Mouse (Mus musculus) 3T3-L1 (cell line): Measurements from ENCODE around the gene Osbp.
A peak's percentile ranks its signal among the peaks of the same experiment; 100 is the strongest.

Experiments
- DNase-seq: peaks from one replicate; pipeline ENCODE4 v3.0.0-alpha.2; 2015; ENCODE audit warnings: low read depth, low spot score

Osbp gene

DNA sequence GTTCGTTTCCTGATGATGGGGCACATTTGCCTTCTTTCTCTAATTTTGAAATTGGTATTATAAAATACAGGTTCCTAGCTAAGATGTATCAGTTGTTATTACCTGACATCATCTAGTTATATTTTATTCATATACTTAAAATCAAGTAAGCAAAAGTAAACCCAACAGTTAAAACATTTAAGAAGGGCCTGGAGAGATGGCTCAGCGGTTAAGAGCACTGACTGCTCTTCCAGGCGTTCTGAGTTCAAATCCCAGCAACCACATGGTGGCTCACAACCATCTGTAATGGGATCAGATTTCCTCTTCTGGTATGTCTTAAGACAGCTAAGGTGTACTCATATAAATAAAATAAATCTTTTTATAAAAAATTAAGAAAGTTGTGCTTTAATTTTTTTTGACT lies 22.1 kb downstream of the Osbp start:
- DNase-seq, result no peak

- no peak for DNase-seq
These were observed 23.6 kb downstream of the Osbp start for GRCm38 (mm10) chr19:11989334-11989733.

- no peak for DNase-seq
These were observed 26.3 kb downstream of the Osbp start for GRCm38 (mm10) chr19:11992034-11992433.

DNA sequence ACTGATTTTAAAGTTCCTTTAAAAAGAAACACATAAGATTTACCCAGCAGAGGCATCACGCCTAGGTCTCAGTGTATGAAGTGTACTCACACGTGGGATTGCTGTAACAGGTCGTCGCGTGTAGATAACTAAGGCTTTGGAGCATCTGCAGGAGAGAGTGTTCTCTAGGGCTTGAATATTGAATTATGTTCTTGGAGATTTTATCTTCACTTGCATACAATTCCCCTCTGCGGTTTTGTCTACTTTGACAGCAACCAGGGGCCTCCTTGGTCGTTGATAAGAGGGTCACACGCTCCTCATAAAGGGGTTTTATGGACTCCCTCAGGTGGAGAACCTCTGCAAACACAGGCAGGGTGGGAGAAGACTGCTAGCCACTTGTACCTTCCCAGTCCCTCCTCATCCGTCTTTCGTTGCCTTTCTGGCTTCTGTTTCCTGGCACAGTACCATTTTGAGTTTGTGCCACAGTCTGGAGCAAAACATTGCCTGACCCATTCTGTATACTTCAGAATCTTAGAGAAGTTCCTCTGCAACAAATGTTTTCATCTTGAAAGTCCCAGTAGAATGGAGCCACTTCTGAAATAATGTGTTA lies 26.8 kb downstream of the Osbp start:
- no peak for DNase-seq

- peak; percentile 15 for DNase-seq
These were observed 29.1 kb downstream of the Osbp start for GRCm38 (mm10) chr19:11994703-11995431.

DNA sequence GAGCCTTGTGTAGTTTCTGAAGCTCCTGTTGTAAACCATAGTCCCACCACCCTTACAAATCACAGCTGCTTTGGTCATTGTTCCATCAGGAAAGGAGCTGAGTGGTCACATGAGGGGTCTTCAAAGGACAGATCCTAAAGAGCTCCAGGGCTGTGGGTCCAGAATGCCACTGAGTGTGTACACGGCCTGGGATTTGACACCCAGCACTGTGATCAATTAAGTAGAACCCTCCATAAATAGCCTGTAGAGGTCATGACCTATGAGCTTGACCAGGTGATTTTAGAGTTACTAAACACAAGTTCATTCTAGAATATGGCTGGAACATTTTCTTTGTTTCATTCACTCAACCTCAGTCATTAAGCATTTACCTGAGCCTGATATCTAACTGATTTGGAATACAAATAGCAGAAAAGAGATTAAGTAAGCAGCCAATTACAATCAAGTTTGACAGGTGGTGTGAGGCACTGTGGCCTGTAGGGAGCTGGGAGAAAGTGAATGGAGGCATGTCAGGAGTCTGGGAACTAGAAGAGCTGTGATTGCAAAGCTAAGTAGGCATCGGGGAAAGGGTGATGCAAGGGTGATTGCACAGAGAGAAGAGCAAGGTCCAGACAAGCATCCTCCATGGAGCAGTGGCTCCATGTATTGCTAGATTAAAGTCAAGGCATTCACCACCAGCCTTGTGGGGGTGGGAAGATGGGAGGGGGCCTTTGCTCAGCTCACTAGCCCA lies 30.1 kb downstream of the Osbp start:
- DNase-seq, result no peak

DNA sequence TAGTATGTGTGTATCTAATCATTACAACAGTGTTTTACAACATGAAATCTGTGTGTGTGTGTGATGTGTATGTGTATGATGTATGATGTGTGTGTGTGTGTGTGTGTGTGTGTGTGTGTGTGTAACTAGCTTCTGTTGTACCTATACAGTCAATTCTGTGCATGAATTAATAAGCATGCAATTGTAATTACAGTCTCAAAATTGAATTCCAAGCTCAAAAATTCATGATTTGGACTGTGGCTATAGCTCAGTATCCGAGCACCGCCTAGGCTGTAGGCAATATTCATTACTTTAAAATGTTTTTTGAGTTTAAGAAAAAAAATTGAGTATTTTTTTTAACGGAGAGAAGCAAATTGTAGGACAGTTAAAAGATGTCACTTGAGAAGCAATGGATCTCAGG lies 35.9 kb downstream of the Osbp start:
- DNase-seq, result no peak

DNA sequence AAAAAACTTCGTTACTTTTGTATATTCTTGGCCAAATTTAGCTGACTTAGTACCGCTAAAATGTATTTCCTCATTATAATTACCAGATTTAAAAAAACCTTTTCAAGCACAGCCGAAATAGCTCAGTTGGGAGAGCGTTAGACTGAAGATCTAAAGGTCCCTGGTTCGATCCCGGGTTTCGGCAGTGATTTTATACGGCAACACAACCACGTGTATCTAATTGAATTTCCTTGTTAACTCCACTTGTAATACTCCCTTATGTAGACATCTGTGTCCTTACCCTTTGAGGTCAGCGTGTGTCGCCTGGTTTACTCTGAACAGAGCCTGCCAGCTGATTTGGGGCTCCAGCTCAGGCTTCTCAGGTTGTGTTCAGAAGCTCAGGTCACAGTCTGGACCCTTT lies 36.4 kb downstream of the Osbp start:
- peak; percentile 95 for DNase-seq

DNA sequence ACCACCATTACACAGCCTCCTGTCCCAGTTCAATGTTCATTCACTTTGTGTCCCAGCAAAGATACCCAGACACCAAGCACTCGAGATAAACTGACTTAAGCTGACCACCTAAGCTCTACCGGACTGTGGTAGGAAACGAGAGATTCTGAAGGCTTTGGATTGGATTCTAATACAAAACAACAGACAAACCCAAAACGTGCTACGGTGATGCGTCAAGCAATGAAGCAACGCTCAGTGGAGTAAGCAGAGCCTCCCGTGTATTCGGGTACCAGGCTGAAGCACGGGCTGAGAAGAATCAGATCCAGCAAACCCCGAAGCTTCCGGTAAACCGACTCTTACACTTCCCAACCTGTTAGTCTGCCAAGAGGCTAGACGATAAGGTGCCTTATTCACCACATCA lies 37.0 kb downstream of the Osbp start:
- no peak for DNase-seq

DNA sequence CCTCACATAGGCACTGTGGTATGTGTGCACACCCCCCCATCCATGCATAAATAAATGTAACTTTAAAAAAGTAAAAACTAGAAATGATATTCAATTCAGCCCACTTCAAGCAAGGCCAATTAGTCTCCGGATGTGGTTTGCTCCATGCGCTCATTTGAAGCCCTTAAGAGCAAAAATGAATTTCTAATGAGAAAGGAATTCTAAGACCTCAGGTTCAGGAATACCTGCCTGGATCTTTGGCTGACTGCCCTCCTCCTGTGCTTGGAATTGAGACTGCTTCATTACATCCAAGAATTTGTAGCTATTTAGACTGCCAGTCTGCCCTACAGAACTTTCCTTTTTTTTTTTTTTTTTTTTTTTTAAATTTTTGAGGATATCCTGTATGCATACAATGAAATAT lies 37.8 kb downstream of the Osbp start:
- no peak for DNase-seq

DNA sequence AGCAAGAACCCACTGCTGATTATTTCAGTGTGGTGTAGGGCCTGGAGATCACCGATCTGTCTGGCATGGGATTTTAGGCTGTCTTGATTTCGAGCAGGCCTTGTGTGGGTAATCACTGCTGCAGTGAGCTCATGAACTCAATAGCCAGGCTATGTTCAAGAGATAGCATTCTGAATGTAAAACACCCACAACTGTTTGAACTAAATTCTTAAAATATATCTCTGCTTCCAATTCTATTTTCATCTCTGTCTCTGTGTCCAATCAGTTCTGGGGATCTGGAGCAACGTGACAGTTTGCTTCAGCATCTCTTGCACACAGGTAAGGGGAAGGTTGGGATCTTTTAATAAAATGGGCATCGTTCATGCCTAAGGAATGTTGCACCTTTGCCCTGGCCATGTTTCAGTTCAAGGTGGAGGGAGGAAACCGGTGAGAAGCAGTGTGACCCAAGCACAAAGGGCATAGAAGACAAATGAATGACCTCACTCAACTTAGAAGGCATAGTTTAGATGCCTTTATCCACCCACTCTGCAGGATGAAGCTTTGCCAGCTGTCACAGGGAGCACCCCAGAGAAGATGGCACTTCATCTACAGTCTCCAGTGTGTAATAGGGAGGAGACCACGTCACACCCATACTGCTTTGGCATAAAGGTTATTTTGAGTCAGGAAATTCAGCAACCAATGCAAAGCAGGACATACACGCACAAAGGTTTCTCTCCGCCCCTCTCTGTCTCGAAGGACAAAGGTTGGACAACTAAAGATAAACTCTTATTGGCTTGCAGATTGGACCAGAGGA lies 38.7 kb downstream of the Osbp start:
- DNase-seq, result peak; percentile 66

- DNase-seq, result peak; percentile 98
These were observed 39.9 kb downstream of the Osbp start for GRCm38 (mm10) chr19:12005376-12006360.

DNA sequence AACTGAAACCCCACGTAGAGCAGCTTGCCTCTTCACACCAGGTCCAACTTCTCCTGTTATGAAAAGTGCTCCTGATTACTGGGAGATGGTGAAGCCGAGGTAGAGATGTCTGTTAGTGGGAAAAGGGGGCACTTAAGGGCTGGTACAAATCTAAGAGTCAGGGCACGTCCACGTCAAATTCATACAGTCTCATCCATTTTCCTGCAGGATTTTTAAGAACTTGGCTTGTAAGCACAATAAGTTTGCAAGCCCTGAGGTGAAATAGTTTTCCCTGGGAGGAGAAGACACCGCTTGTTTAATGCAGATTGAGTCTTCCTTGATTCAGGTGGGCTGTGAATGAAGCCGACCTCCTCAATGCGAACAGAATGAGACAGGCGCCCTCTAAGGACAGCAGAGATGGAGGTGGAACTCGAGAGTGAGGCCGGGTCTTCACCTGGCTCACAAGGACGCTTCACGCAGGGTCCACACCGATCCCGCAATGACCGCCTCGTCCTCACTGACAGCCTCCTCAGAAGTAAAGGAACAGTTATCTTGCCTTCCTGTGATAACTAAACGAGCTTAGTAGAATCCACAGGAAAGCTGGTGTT lies 40.7 kb downstream of the Osbp start:
- DNase-seq, result no peak

GRCm38 (mm10) chr19:12007105-12007931 lies 41.6 kb downstream of the Osbp start:
- peak; percentile 91 for DNase-seq

DNA sequence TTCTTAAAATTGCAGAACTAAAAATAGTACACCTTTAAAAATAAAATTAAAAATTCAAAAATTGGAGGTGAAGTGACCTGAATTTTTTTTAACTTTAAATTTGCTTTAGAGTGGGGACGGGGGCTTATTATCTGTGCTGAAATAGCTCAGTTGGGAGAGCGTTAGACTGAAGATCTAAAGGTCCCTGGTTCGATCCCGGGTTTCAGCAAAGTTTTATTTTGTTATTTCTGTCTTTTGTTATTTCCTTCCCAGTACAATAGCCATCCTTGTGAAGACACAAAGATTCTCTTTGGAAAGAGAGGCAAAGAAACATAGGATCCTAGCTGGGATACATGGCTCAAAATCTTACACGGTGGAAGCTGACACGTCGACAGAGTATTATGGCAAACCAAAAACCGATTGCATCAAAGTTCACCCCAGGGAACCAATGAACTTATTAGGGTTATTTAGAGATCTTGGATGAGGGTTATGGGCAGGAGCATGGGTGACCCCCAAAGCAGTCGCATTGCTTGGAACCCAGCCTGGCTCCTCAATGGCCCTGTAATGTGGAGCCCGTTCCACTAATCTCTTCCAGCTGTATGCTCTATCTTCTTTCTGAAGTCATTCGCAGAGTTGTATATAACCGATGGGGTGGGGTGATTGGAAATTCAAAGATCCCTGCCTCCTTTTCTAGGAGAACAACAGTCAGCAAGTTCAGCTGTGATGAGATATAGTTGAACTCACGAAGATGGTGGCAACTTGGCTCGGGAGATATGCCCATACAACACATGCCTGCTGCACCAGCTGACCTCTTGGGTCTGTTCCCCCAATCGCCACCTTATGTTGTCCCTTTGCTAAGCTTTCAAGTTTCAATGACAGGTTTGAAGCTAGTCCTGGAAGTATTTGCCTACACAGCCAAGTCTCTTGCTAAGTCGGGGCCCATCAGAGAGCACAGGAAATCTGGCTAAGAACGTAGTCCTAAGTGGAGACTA lies 43.0 kb downstream of the Osbp start:
- peak; percentile 80 for DNase-seq

DNA sequence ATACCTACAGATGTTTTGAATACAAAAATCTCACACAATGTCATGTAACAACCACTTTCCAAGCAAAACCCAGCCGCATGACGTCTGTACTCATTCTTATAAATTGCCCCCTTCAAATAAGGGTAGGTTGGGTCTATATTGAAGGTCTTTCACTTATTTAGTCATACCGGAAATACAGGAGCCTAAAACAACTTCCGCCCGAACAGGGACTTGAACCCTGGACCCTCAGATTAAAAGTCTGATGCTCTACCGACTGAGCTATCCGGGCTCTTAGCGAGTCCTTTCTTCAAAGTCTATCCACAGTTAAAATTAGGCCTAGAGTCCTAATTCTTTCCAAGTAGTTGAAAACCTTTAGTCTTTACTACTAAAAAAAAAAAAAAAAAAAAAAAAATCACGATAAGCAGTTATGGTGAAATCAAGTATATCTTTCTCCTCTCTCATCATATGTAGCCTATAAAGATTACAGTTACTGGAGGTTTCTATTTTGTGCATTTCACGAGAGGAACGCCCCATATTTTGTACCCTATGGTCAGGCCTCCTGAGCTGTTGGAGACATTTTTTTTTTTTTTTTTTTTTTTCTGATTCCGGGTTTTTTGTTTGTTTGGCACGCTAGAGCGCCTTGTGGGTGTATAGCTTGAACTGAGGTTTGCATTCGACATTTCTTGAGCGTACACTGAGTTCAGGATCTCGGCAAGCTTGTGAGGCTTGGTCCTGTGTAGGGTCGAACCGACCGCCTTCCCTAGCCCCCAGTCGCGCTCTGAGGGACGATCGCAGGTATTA lies 44.0 kb downstream of the Osbp start:
- DNase-seq, result peak; percentile 98

GRCm38 (mm10) chr19:12010281-12010771 lies 44.6 kb downstream of the Osbp start:
- peak; percentile 90 for DNase-seq
